Mouse (Mus musculus) C2C12 (cell line): ENCODE results near the gene Slit3.

Experiments used
- FOSL1 ChIP-seq: IDR thresholded peaks from one replicate; pipeline ENCODE4 v1.8.0; 2011; ENCODE audit warnings: mild to moderate bottlenecking, low read length; ENCODE audit not compliant: poor library complexity, insufficient read depth, severe bottlenecking
- MAX ChIP-seq: IDR thresholded peaks from one replicate; pipeline ENCODE4 v1.6.1; 2011; ENCODE audit warnings: mild to moderate bottlenecking, control low read depth
- MYOD1 ChIP-seq: IDR thresholded peaks from one replicate; pipeline ENCODE4 v1.6.1; 2011; ENCODE audit warnings: low read depth; ENCODE audit not compliant: control insufficient read depth, insufficient read length

DNA sequence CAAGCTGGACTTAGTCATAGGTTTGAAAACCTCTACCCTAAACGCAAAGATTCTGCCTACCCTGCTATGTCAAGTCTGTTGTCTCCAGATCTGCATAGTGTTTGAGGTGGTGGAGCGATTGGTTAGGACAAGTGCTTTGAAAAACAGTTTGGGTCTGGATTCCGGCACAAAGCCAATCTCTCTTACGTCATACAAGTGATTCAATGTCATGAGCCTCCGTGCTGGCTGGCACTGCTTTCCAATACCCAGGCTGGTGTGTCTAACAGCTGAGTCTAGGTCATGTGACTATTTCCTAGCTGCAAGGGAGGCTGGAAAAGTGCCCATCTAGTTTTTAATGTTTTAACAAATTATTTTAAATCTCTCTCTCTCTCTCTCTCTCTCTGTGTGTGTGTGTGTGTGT, 196.2 kb downstream of the Slit3 start:
- no peak for TF ChIP-seq MAX
- TF ChIP-seq MYOD1, result no peak
- no peak for TF ChIP-seq FOSL1
